Mouse (Mus musculus): Measurements from ENCODE around the gene Ehd4.

- no peak for TF ChIP-seq CTCF (IDR thresholded peaks at IDR 0.05; ENCODE audit: borderline replicate concordance, extremely low read depth, insufficient read depth, insufficient read length)
- TF ChIP-seq POLR2A (IDR thresholded peaks at IDR 0.05; ENCODE audit: borderline replicate concordance, extremely low read depth, insufficient read depth, insufficient read length, poor library complexity, severe bottlenecking): no peak
Observed at GRCm38 (mm10) chr2:120040991-120041390, 113.4 kb downstream of the Ehd4 start.
